Mouse (Mus musculus) gastrocnemius, postnatal 25 days (tissue): ENCODE data around the gene Plxdc2. TPM values are rescaled to one million over a fixed set of nuclear protein-coding genes. Genes with fewer than 3 reads are reported as not detected.

Experiments
- DNase-seq: peaks from one replicate; pipeline ENCODE4 v3.0.0; 2022
- total RNA-seq, 2 experiments: library from RNA; stranded (reverse); gene quantifications; 1 replicate in 1 of 2; 2 replicates in 1 of 2; pipeline ENCODE4 v1.2.3; 2021

The Plxdc2 gene
- total RNA-seq, 2 experiments from 2014 or later: 12.6 to 14.1 TPM

GRCm38 (mm10) chr2:16571169-16571751 is 215.2 kb downstream of the Plxdc2 start:
- no peak for DNase-seq

- no peak for DNase-seq
Observed at GRCm38 (mm10) chr2:16576566-16576965, 220.5 kb downstream of the Plxdc2 start.

DNA sequence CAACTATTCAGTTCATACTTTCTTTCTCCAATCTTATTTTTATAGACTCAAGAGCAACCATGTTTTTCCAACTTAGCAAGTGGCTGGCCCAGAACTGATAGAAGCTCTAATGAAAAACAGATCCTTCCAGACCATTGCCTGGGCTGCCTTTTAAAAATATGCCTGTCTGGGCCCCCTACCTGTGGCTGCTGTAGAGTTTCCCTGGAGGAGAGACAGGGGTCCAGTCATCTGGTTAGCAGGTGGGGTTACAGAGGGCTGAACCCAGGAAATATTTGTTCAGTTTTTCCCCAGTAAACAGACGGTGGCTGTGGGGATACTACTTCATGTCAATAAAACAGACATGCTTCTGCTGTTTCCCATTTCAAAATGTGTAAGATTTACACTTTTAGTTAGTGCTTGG is 222.0 kb downstream of the Plxdc2 start:
- DNase-seq: no peak

DNA sequence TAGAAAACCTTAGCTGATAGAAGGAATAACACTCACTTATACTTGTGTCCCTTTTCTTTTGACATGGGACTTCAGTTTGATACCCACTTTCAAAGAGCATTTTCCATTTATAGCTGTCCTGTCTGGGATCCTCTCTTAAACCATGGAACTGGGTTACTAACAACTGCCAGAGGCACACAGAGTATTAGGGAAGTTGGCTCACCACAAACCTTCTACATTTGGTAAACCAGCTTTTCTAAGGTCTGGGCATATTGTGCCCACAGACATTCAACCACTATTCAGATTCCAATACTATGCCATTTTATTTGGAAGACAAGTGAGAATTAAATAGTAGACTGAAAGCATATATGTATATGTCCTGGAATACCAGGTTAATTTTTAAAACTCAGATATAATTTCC is 232.4 kb downstream of the Plxdc2 start:
- no peak for DNase-seq

- DNase-seq: no peak
Observed at GRCm38 (mm10) chr2:16595451-16595850, 239.3 kb downstream of the Plxdc2 start.

- DNase-seq: no peak
Observed at GRCm38 (mm10) chr2:16598231-16598630, 242.1 kb downstream of the Plxdc2 start.

- no peak for DNase-seq
Observed at GRCm38 (mm10) chr2:16604291-16604690, 248.2 kb downstream of the Plxdc2 start.

DNA sequence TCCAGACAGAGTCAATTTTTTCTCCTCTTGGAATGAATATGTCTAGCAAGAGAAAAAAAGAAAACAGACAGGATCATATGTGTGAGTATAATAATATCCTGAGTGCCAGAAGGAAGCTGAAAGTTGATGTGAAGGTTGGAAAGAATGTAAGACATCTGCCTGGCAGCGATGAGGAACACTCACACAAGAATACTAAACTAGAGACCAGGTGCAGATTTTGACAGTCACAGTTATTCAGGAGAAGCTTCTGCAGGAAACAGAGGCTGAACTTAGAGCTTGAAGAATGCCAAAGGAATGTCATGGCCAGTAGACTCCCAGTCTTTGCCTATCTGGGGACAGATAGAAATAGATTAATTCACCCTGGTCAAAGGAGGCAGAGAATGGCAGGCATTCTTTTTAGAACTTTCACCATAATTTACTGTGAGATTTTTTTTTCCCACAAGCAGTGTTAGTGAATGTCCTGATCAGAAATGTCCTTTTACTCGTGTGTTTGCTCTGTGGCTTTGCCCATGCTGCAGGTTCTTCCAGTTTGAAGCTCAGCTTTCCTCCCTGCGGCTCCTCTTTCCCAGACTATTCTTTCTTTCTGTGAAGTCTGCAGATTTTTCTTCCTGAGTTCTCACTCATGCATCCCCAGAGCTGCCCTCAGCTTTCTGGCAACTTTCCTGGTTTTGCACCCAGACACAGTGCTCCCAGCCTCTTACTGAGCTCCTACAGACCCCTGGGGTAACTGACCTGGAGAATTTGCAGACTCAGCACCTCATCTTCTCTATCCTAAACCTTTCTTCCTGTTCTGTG is 251.9 kb downstream of the Plxdc2 start:
- DNase-seq: no peak

DNA sequence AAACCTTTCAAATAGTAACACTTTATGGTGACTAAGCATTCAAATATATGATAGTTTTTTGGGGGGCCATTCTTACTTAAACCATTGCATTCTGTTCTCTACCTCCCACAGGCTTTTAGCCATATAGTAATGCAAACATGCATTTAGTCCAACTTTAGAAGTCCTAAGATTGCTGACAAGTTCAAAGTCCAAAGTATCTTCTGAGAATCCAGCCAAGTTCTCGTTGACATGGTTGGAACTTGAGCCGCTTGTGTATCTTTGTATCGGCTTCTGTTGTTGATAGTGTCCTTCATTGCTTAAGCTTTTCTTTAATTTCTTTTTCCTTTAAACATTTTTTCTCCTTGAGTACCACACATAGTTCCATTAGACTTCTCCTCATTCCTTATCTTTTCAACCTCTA is 286.0 kb downstream of the Plxdc2 start:
- no peak for DNase-seq

DNA sequence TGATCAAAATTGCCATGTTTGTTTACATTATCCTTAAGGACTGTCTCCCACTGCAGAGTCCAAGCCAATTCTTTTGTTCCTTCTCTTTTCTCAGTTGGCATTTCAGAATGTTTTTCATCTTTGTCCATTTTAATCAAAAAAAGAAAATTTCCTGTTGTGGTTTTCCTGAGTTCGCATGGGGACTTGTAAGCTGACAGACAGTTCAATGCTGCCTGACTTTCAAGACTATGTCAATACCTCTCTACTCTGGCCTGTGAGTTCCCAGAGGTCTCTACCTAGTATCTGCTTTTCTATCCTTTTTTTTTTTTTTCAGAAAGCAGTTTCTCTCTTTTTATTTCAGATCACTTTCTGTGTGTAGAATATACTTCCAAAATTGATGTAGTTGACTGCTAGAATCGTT is 295.6 kb downstream of the Plxdc2 start:
- DNase-seq: no peak

DNA sequence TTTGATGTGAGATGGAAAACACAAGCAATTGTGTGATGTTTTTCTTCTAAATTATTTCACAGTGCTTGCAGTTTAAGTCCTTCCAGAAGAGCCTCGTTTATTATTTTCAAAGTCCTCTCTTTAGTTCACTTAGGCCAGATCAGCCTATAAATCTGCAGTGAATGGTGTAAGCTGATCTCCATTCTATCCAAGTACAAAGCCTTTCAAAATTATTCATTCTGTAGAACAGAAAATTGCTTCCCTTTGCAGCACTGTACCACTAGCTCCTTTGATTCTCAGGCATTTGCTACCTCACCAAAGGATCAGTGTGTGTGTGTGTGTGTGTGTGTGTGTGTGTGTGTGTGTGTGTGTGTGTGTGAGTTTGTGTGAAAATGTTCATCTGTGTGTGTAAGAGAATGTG is 308.4 kb downstream of the Plxdc2 start:
- no peak for DNase-seq

- no peak for DNase-seq
Observed at GRCm38 (mm10) chr2:16668391-16668790, 312.3 kb downstream of the Plxdc2 start.

GRCm38 (mm10) chr2:16682905-16683304 is 326.8 kb downstream of the Plxdc2 start:
- no peak for DNase-seq

DNA sequence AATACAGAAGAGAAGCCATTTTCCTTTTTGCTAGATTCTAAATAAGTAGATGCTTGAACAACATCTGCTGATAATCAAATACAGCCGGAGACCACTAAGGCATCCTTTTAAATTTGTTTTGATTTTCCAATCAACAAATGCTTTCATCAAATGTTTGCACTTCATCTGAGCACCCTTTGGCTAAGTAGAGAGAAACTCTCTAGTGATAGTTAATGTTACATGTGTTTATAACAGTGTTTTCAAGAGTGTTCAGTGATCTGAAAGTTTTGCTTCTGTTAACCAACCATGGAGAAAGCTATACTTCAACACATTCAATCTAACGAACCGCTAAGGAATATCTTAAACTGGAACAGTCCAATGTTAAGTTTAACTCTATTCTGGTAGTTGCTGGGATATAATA is 327.6 kb downstream of the Plxdc2 start:
- DNase-seq: no peak

DNA sequence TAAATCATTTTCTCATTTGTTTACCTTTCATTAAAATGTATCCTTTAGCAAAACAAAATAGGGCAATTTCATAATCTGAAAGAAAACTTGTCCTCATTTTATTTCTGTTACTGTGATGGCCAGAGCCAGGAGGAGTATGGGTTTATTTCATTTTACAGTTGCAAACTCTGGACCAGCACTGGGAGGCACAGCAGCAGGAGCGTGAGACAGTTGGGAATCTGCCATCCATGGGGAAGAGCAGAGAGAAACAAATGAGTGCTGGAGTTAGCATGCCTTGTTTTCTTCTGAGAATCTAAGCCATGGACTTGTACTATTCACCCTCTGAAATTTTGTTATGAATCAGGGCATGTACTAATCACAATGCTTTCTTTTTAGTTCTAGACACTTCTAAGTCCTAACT is 328.4 kb downstream of the Plxdc2 start:
- no peak for DNase-seq

DNA sequence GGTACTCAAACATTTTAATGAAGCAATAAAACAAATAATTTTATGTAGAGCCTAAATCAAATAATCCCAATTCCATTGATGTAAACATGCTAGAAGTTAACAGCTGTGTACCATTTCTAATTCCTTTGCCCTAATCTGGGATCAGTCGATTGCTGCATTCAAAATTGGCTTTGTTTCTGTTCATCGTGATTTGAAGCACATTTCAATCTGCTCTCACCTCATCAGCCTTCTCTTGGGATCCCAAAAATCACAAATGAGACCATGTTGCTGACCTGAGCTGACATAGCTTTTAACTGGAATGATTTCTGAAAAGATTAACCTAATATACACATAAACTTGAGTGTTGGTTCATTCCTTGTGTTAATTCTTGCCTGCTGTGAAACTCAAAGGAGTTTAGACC is 340.3 kb downstream of the Plxdc2 start:
- DNase-seq: no peak

DNA sequence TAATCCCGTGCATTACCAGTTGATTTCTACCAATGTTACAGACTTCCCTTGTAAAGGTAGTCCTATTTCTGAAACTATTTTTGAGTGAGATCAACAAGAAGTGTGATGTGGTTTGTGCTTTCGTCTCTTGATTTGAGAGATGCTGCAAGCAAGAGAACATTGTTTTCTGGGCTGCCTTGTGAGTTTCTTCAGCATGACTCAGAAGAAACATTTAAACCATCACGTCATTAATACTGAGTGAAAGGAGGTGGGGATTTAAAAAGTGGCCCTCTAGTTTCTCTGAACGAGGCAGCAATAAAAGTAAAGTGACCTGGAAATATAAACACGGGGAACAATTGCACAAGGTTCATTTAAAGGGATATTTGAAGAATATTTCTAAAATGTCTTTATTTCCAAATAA is 341.1 kb downstream of the Plxdc2 start:
- no peak for DNase-seq

DNA sequence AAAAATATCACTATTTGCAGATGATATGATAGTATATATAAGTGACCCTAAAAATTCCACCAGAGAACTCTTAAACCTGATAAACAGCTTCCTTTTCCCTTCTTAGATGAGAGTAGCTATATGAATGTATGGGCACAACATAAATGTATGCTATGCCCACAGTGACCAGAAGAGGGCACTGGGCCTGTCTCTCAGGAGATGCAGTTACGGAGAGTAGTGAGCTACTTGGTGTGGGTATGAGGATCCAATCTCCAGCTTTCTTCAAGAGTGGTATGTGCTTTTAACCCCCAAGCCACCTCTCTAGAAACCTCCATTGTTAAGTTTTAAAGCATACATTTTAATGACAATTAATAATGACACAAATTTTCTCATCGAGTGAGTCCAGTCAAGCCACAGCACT is 350.1 kb downstream of the Plxdc2 start:
- DNase-seq: no peak

DNA sequence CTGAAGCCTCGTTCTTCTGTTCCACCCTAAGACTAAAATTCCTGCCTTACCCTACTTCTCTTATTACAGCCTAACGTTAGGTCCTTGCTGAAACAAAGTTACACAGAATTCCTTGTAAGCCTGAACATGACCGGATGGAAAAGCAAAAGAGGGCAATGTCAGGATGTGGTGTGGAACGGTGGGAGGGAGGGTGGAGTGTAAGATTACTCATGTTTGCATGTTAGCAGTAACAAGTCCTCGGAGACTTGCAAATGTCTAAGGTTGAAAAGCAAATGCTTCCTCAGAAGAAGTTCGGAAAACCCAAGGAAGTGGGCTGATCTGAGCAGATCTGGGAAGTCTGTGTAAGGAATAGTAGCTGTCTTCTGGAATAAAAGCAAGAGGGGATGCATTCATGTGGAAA is 353.8 kb downstream of the Plxdc2 start:
- no peak for DNase-seq

DNA sequence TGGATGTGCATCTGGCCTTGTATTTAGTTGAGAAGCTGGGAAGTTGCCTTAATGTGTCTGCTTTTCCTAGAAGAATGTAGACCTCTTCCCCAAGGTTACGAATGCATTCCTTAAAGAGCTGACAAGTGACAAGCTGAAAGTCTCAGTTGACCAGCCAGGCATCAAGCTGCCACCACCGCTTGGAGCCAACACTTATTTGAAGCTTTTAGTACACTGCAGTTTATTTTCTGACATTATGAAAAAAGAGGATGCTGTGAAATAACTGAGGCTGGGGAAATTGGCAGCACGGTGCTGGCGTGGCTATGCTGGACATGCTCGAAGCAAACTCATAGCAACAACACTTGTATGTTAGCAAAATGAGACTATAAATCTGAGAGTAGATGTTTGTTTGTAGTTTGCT is 374.9 kb downstream of the Plxdc2 start:
- no peak for DNase-seq

GRCm38 (mm10) chr2:16734381-16734780 is 378.3 kb downstream of the Plxdc2 start:
- no peak for DNase-seq

- DNase-seq: peak; percentile 83
Observed at GRCm38 (mm10) chr2:16738241-16738640, 382.1 kb downstream of the Plxdc2 start.

- DNase-seq: no peak
Observed at GRCm38 (mm10) chr2:16741813-16742212, 385.7 kb downstream of the Plxdc2 start.

- DNase-seq: no peak
Observed at GRCm38 (mm10) chr2:16743568-16743967, 387.5 kb downstream of the Plxdc2 start.
